Mouse (Mus musculus) cerebellum, postnatal 36 days (tissue): Measurements from ENCODE around the gene Anapc15.
A peak's percentile ranks its signal among the peaks of the same experiment; 100 is the strongest.

ENCODE experiments used
- DNase-seq, 2 experiments: peaks; one replicate each; pipeline ENCODE4 v3.0.0; 2021 to 2022; ENCODE audit warnings: mixed read lengths in 2 of 2

Gene Anapc15

GRCm38 (mm10) chr7:101863415-101863814, at the start of gene Anapc15:
Gene Anapc15 (plus strand): TSS chr7:101863715.
- no peak for DNase-seq

- DNase-seq = no peak
These were observed 45.6 kb upstream of the Anapc15 start, which contains the start of gene Phox2a for GRCm38 (mm10) chr7:101817861-101818401. Gene Phox2a (plus strand): TSS chr7:101818313.

- no peak for DNase-seq
These were observed 43.1 kb upstream of the Anapc15 start for GRCm38 (mm10) chr7:101820295-101821030.

- DNase-seq = peak; percentile 19 to 22
These were observed 41.7 kb upstream of the Anapc15 start for GRCm38 (mm10) chr7:101821571-101822501.

- DNase-seq = peak in 1 of 2 experiments; percentile 23
These were observed 40.4 kb upstream of the Anapc15 start for GRCm38 (mm10) chr7:101822836-101823757.

GRCm38 (mm10) chr7:101823758-101824630, 39.5 kb upstream of the Anapc15 start:
- no peak for DNase-seq

- DNase-seq = no peak
These were observed 33.1 kb upstream of the Anapc15 start for GRCm38 (mm10) chr7:101830373-101830772.

- no peak for DNase-seq
These were observed 32.1 kb upstream of the Anapc15 start for GRCm38 (mm10) chr7:101831437-101831836.

GRCm38 (mm10) chr7:101832372-101832771, 31.1 kb upstream of the Anapc15 start:
- no peak for DNase-seq

- no peak for DNase-seq
These were observed 30.2 kb upstream of the Anapc15 start for GRCm38 (mm10) chr7:101833352-101833751.

GRCm38 (mm10) chr7:101833916-101834584, 29.5 kb upstream of the Anapc15 start:
- DNase-seq = no peak

- no peak for DNase-seq
These were observed 28.6 kb upstream of the Anapc15 start for GRCm38 (mm10) chr7:101834903-101835302.

- no peak for DNase-seq
These were observed 27.9 kb upstream of the Anapc15 start for GRCm38 (mm10) chr7:101835457-101836109.

GRCm38 (mm10) chr7:101836271-101837153, 27.0 kb upstream of the Anapc15 start:
- DNase-seq = peak; percentile 30 to 42

- DNase-seq = peak; percentile 27 to 63
These were observed 26.3 kb upstream of the Anapc15 start for GRCm38 (mm10) chr7:101837154-101837605.

GRCm38 (mm10) chr7:101837606-101838471, 25.7 kb upstream of the Anapc15 start, which contains the start of gene Inppl1:
Gene Inppl1 (minus strand): TSS chr7:101838229.
- DNase-seq = peak; percentile 87 to 88

- no peak for DNase-seq
These were observed 19.3 kb upstream of the Anapc15 start for GRCm38 (mm10) chr7:101844186-101844585.

GRCm38 (mm10) chr7:101847934-101848333, 15.6 kb upstream of the Anapc15 start:
- DNase-seq = no peak
